Mouse (Mus musculus): Measurements from ENCODE around the gene Ltbp1.

The Ltbp1 gene

DNA sequence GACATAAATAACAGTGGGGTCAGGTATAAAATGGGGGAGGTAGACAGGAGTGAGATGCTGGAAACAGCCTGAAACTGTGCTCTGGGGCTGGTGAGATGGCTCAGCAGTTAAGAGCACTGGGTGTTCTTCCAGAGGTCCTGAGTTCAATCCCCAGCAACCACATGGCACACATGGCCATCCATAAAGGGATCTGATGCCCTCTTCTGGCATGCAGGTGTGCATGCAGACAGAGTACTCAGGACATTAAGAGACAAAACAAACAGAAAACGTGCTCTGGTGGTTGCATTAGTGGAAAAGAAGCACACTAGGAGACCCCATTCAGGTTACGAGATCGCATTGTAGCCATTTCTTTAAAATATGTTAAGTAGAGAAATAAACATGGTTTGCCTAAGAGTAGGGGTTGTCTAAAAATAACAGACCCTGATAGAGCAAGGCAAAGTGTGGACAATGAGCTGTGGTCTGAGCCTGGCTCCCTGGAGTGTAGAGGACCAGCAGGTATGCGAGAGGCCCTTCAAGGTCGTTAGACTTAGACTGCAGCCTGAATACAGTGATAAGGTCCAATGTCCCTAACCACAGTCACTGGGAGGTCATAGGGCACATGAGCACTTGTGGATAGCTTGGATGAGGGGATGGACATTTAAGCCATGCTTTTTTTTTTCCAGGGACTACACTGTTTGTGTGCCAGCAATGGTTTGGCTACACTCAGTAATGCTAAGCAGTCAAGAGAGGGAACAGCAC lies 369.1 kb downstream of the Ltbp1 start:
- DNase-seq = no peak

DNA sequence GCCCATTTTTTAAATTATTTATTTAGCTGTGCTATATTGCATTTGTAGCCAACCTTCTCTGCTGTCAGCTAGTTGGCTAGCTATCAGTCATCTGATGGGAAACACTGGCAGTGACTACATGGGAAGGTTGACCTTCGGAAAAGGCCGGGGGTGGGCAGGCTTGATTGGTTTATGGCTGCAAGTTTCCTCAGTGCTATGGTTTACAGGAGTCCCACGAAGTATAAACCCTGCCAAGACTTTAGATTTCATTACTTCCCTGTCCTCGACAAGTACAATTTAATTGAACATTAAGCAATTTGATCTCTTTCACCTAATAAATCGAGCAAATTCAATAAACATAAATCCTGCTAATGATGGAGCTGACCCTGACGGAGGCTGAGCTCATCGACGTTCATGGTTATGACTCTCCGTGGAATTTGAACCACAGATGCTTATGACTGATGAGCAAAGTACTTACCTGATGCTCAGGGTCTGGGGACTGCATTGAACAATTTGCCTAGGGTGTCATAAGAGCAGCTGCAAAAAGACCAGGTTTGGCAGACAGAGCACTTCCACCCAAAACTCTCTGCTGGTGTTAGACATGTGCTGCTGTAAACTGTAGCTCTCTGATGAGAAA lies 373.0 kb downstream of the Ltbp1 start:
- DNase-seq = no peak

DNA sequence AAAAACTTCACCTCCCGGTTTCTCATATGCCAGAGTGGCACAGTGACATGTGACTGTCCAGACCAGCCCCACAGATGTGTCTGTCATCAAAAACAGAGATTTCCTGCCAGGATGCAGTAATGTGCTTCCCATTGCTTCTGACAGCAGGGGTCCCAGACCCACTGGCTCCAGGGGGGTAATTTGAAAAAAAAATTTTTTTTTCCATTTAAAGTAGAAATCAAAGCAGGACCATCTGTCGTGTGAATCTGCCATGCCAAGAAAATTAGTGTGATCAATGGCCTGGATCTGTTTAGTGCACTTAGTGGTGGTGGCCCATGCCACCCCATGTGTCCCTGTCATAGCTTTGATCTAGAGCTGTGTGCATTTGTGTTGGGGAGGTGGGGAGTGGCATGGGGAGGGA lies 374.8 kb downstream of the Ltbp1 start:
- DNase-seq = no peak

DNA sequence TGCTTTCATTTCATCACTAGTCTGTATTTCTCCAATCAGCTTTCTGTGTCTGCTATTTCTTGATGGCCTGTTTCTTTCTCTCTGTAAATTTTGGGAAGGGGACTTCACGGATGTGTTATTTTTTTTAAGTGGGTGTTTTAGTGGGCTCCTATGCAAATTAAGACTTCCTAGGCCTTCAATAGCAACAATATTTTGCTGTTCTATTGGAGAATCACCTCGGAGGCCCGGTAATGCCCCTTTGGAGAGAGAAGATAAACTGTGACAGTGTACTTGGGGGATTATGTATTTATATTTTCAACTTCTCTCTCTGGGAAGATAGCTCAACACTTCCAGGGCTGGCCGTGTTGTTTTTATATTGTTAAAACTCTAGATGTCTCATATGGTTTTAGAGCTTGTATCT lies 383.0 kb downstream of the Ltbp1 start:
- DNase-seq = no peak

DNA sequence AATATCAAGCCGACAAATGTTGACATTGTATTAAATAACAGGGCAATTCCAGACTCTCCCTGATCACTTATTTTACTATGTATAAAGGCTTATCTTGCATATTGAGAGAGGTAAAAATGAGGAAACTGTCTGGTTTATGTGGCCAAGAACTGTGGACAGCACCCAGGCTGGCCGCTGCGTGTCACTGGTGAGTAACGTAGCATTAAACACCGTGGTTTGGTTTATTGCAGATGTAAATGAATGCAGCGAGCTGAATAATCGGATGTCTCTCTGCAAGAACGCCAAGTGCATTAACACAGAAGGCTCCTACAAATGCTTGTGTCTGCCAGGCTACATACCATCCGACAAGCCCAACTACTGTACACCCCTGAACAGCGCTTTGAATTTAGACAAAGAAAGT lies 384.8 kb downstream of the Ltbp1 start:
- DNase-seq = no peak

DNA sequence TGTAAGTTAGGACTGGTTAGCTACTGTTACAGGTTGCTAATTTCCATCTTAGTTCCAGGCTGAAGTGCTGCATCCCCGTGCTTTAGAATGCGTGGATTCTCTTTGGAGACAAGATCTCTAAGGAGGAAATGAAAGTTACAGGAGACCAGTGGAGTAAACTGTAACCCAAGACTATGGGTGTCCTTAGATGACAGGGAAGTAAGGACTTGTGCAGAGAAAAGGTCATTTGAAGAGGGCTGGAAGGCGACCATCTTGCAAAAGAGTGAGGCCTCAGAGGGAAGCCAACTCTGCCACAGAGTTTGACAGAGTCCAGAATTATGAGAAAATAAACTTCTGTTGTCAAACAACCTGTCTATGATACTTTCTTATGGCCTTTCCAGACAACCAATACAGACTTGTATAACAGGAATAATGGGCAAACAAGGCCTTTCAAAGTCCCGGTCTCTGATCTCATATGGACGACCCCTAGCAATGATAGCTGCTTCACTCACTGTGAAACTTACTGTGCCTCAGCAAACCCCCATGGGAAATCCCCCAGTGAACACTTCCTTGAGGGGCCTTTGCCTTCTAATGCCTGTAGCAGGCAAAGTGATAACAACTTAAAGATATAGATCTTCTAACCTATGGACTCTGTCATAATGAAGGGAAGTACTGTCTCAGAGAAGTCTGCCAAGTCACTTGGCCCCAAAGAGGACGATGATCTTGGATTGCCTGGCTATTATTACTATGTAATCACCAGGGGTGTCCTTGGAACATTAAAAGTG lies 386.2 kb downstream of the Ltbp1 start:
- no peak for DNase-seq

DNA sequence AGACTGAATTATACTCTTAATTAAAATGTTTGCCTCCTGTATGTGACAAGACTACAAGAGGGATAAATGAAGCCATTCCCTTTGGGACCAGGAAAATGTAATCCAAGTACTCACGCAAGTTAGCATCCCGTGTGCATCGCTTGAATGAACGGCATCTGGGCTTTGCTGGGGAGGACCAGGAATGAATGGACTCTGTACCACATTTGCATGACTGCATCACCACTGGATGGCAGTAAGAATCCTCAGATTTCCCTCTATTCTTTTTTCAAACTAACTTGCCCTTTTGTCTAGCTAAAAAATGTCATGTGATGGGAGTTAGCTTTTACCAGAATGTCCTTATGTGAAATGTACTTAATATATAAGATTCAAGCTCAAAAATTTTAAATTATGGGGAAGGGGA lies 401.0 kb downstream of the Ltbp1 start:
- no peak for DNase-seq

DNA sequence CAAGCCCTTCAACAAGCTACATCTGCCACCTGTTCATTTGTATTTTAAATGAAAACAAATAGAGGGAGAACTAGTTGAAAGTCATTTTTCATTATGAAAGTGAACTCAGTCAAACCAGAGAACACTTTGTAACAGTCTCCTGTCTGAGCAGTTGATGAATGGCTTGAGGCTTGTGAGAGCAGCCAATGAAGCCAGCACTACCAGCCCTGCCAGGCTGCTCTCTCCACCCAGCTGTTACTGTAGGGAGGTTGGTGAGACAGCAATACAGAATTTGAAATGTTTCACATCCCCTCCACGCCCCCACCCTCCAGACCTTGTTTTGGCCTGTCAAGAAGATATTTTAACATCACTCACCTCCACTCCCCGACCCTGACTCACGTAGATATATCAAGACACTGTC lies 411.5 kb downstream of the Ltbp1 start:
- DNase-seq = no peak

DNA sequence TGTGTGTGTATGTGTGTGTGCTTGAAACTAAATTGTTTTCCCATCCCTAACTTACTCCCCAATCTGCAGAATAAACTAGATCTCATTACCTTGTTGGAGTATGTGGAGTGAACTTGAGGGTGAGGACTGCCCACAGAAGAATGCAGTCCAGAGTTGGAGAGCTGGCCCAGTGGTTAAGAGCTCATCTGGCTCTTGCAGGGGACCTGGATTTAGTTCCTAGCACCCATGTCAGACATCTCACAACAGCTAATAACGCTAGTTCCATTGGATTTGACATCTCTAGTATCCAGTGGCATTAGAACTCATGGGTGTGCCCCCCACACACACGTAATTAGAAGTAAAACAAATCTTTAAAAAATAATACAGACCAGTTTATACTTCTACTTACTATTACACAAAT lies 428.8 kb downstream of the Ltbp1 start:
- no peak for DNase-seq

DNA sequence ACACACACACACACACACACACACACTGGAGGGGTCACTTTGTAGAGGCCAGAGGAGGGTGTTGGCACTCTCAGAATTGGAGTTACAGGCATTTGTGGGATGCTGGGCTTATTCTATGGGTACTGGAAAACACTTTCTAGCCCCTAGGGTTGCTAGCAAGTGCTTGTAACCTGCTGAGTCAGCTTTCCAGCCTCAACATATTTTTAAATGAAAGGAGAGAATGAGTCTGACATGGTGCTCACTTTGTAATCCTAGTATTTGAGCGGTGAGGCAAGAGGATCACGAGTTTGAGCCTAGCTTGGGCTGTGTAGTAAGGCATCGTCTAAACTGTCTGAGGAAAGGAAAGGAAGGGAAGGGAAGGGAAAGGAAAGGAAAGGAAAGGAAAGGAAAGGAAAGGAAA lies 429.5 kb downstream of the Ltbp1 start:
- no peak for DNase-seq

DNA sequence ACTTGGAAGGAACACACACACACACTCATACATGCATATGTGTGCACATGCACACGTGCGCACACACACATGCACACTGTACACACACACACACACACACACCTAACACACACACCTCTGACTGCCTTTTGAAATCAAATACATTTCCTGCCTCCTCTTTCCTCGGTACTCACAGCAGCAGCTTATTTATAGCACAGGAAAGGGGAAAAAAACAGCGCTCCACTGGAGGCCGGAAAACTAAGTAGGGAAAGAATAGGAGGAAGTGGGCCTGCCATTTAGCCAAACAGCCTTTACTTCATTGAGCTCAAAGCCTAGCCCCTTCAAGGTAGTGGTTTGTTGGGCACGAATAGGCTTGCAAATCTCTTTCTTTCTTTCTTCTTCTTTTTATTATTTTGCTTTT lies 430.2 kb downstream of the Ltbp1 start, which contains the start of gene Rasgrp3:
Rasgrp3 (plus strand) TSS at position 298 of the 400 bp plus-strand sequence.
- DNase-seq = no peak

DNA sequence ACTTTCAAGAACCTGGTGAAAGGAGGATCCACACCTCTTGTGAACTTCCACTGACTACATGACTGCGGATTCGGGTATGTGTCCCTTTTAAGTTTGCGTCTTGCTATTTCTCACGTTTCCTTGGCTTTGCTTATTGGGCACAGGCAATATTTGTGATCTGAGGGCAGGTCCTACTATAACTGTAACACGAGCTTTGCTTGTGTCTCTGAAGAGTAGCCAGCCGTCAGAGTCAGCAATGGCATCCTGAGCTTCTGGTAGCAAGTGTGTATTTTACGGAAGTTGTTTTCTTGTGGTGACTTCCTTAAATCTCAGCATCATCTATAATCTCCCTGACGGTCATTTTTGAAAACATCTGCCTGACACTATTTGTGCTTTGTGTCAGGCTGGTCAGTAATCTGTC lies 430.7 kb downstream of the Ltbp1 start:
- DNase-seq = no peak

DNA sequence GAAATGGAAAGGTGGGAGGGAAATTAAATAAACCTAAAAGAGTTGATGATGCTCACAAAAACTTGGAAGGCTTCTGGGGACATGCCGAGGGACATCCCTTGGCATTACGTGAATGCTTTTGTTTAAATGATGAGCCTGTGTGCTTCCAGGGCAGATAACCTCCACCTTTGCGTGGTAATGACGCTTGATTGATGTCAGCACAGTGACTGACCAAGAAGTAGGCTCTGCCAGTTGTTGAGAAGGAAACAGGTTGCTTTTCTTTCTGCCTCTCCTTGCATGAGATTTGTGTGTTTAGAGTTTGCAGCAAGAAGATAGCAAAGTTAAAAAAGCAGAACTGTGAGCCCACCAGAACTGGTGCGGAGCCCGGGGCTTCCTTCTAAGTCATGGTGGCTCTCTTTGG lies 431.5 kb downstream of the Ltbp1 start:
- DNase-seq = no peak

DNA sequence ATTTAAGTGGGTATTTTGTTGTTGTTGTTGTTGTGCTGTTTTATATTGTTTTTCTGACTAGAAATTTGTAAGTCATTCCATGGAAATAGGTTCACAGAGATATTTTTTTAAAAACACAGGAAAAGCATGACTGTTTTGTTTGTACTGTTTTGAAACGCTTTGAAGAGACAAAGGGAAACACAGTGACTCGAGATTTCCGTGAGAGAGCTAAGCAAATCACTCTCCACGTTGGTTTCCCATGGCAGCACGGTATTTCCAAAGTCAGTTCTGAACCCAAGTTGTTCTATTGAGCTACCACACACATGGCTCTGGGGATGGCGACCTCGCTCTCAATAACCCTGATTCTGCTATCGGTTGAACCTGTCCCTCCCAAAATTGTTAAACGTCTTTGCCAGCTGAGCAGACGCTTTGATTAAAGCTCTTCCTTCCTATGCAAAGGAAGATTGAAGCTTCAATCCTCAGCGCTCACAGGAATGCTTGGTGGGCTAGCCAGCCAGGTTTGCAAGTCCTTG lies 431.9 kb downstream of the Ltbp1 start:
- no peak for DNase-seq

DNA sequence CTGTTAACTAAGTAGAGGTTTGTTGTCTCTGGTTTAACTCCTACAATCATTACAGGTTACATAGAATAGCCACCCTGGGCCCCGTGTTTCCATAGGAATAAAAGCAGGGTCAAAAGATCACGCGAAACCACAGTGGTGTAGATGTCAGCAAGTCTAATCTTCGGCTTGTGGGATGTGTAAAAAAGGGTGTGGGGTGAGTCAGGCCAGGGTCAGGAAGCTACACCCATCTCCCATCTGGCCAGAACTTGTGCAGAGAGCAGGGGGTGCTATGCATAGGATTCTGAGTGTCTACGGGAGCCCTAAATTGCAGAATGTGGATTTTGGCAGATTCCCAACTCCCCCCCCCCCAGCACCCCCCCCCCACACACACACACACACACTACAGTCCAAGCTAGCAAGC lies 432.8 kb downstream of the Ltbp1 start:
- DNase-seq = no peak

DNA sequence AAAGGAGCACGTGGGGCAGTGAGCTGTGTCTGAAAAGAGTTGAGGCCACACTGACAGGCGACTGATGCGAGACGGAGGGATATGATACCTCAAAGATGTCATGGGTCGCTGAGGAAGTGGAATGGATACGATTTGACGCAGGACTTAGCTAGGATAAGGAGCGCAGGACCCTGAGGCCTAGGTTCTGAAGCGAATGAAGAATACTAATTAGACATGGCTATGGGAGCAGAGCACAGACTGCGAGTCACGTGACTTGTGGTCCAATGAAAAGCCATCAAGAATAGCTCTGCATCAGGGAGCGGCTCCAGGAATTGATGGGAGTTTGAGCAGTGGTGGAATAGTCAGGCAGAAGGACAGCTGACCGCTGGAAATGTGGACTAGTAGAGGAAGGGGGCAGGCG lies 433.7 kb downstream of the Ltbp1 start:
- DNase-seq = no peak

DNA sequence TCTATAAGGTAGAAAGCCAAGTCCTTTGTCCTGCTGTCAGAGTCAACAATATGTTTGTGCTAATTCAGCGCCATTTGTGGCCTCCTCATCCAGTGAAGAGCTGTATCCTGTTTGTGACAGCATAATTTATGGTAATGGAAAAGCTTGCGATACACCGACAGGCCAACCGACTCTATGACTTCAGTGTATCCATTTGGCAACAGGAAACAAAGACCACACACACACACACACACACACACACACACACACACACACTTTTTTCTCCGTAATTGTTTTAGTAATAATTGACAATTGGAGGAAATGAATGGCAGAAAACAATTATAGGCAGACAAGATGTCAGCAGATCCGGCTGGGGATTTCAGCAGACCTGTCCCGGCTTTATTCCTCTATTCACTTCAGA lies 435.3 kb downstream of the Ltbp1 start:
- DNase-seq = no peak

DNA sequence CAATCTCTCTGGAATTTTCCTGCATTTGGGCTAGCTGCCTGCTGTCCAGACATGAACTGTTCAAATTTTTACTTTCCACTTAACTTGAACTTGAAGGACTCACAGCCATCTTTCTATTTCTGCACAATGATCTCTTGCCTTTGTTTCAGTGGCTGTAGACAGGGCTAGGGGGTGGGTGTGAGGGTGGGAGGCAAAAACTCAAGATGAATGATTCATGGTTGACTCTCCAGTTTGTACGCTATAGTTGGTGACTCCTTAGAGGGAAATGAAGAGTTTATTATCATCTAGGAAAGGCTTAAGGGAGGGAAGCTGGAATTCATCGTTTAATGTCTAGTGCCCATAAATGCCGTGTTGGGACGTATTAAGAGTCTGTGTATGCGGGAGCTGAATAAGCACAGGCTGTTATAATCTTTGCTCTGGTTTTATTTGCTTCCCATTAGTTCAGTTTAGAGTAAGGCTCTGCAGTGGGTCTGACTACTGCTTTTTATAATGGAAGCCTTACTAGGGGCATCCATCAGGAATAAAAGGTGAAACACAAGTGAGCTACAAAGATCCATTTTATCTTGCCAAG lies 436.0 kb downstream of the Ltbp1 start:
- no peak for DNase-seq
